Mouse (Mus musculus) colon, adult 2 months (tissue): ENCODE results near the gene Mkks. TPM values are rescaled to one million over a fixed set of nuclear protein-coding genes. Genes with fewer than 3 reads are reported as not detected.

ENCODE experiments used
- polyA plus RNA-seq: library from polyadenylated mRNA; depleted of rRNA; stranded (reverse); fragments of >200 nt; gene quantifications from 2 replicates; pipeline ENCODE4 v1.2.3, GENCODE M21; 2012; rRNA removed

The Mkks gene
- 4.9 and 5.4 TPM in 2 replicates for polyA plus RNA-seq

DNA sequence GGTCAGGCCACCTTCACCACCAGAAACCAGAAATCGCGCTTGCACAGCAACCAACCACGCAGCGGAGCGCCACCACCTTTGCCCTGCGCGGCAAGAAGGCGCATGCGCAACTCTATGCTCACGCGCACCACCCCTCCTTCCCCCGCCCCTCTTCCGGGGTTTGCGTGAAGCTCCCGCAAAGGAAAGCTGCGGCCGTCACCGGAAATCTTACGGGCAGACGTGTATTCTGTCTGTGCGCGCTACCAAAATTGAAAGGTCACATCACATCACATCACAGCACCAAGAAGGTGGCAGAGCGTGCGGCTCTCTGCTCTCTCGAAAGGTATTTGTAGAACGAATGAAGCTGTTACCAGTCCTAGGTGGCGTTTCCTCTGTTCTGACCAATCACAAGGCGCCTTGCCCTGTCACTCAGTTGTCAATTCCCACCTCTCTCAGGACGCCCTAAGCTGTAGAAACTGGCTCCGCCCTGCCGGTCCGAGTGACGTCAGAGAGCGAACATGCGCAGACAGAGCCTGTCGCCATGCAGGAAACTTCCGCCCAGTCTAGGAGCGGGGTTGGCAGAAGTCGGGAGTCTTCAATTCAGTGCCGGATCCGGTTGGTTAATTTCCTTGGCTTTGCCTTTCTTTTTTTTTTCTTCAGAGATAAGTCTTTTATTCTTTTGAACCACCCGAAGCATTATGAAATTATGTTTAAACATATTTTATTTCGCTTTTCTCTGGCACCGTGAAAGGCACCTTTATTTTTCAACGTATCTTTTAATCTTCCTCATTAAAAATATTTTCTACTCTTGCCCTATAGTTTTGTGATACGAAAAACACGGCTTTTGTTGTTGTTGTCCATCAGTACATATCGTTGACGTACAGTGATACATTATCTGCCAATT is at the start of gene Mkks, which contains the start of the genes Slx4ip and AL731706.1:
Gene Mkks, minus strand, starts transcription at position 322 of the 883 bp plus-strand sequence.
Gene Slx4ip, plus strand, starts transcription at position 151 of the 883 bp plus-strand sequence.
Gene AL731706.1, minus strand, starts transcription at position 322 of the 883 bp plus-strand sequence.

DNA sequence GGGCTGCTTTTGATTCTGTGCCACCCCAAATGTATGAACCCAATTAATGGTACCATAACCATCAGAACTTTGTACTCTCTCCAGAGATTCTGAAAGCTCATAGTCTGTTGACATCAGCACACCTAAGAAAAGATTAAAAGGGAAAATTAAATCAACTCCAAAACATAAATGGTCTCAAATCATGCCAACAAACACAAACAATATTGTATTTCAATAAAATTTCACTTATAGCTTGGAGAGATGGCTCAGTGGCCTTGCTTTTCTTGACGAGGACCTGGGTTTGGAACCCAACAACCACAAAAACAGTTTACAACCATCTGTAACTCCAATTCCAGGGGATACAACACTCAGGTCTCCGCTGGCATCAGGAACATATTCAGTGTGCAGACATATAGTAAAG is 5.6 kb downstream of the Mkks start, which contains the start of gene AL731706.2:
Gene AL731706.2, minus strand, starts transcription at position 101 of the 400 bp plus-strand sequence.

Other genes starting within 250 kb of the Mkks start
- 4.7 and 5.6 TPM in 2 replicates for gene Snap25, start 177.9 kb downstream of the Mkks start, polyA plus RNA-seq
- not detected in 2 replicates for gene AL731706.2, start 5.7 kb downstream of the Mkks start, polyA plus RNA-seq
- gene Slx4ip, start 171 bp downstream of the Mkks start, polyA plus RNA-seq: 0.35 and 0.56 TPM in 2 replicates
- gene AL731706.1, start within 50 bp of the Mkks start, polyA plus RNA-seq: 4.4 TPM in 1 of 2 replicates, not detected in the other
- 3.4 and 5.4 TPM in 2 replicates for gene Jag1, start 225.3 kb upstream of the Mkks start, polyA plus RNA-seq